Mouse (Mus musculus) embryonic fibroblast, embryonic 13.5 days (primary cell): ENCODE measurements around the gene Wfdc5. TPM values are rescaled to one million over a fixed set of nuclear protein-coding genes. Genes with fewer than 3 reads are reported as not detected.
"Not testable (repeated sequence)": the region's sequence is repeated elsewhere in the genome, so short reads cannot be mapped to it uniquely, and the experiment has no call there.

Experiments used
- H3K27ac ChIP-seq: 2 replicates; pipeline ENCODE4 v1.5.1; 2012; ENCODE audit warnings: low read length, control low read depth, inconsistent platforms; ENCODE audit not compliant: insufficient read depth
- H3K4me1 ChIP-seq: 2 replicates; pipeline ENCODE4 v1.6.1; 2011; ENCODE audit warnings: low read length; ENCODE audit not compliant: control insufficient read depth, insufficient read depth
- H3K4me3 ChIP-seq: 2 replicates; pipeline ENCODE4 v1.5.1; 2011; ENCODE audit warnings: mild to moderate bottlenecking, control low read depth, low read length; ENCODE audit not compliant: insufficient read depth
- CTCF ChIP-seq: IDR thresholded peaks from 2 replicates; pipeline ENCODE4 v1.5.1; 2011; ENCODE audit warnings: mild to moderate bottlenecking, control low read depth, low read length, moderate library complexity, borderline replicate concordance; ENCODE audit not compliant: insufficient read depth
- POLR2A ChIP-seq: IDR thresholded peaks from 2 replicates; pipeline ENCODE4 v1.6.1; 2011; ENCODE audit warnings: low read depth, mild to moderate bottlenecking, control low read depth, low read length, moderate library complexity
- polyA plus RNA-seq: library from polyadenylated mRNA; stranded (reverse); fragments of >200 nt; gene quantifications from 2 replicates; pipeline ENCODE4 v1.2.4, GENCODE M21; 2011; ENCODE audit warnings: low read depth; ENCODE audit not compliant: missing spikeins, insufficient read length

Gene Wfdc5
- not detected in 2 replicates for polyA plus RNA-seq

DNA sequence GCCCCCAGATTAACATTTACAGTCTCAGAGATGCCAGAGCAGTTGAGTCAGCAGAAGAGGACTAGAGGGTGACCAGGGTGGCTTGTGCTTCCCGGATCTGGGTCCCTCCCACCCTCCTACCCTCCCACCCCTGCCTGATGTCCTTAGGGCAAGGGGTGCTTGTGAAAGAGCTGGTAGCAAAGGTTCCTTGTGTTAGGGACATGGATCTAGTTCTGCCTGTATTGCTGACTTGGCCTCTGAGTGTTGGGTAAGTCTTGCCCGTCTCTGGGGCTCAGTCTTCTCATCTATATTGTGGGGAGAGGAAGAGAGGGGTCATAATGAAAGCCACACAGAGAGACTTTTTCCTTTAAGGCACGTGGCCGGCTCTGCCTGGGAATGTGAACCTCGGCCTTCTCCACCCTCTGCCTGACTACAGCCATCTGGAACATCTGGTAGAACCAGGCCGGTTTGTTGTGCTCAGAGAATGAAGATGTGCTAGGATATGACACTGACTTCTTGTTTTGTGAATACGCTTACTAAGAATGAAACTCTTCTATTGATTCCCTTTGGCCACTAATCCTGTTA lies at the start of gene Wfdc5:
TSS of gene Wfdc5 (minus strand) at position 51 of the 564 bp plus-strand sequence.
- H3K4me1 ChIP-seq: no peaks in the 10 kb centered on the region
- no peak for TF ChIP-seq POLR2A
- TF ChIP-seq CTCF: no peak
- no peak within 1 kb of the TSS for H3K4me3 ChIP-seq
- no peak within 1 kb of the TSS for H3K27ac ChIP-seq

DNA sequence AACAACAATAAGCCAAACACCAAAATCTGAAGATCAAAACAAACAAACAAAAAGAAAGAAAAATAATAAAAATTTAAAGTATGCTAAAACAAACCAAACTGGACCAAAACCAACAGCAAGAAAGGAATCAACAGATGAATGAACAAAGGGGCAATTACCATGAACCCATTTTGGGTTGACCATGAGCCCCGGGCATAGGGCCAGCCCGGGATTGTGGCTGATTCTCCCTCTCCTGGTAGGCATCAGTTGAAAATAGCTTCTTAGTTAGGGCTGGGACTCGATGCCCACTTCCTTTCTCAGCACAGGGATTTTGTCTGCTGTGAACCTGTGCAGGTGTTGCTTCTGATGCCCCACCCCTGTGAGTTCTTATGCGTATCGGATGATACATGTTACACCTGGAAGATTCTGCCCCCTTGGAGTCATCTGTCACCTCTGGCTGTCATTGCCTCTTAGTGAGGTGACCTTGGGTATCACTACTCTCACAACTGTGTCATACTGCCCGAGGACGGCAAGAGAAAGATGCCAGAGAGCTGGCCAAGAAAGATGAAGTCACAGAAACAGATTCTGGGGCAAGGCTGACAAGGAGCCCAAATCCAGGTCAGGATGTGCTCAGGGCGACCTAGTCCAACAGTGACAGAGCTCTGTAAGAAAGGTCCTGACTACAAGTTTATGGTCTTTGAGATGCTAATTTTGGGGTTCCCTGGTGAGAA lies 46.0 kb upstream of the Wfdc5 start:
- Histone ChIP-seq H3K27ac (no peak overlapping the region), H3K4me1 (no peaks in the 10 kb centered on the region), H3K4me3 (no peak overlapping the region)
- TF ChIP-seq CTCF: no peak
- TF ChIP-seq POLR2A: no peak

DNA sequence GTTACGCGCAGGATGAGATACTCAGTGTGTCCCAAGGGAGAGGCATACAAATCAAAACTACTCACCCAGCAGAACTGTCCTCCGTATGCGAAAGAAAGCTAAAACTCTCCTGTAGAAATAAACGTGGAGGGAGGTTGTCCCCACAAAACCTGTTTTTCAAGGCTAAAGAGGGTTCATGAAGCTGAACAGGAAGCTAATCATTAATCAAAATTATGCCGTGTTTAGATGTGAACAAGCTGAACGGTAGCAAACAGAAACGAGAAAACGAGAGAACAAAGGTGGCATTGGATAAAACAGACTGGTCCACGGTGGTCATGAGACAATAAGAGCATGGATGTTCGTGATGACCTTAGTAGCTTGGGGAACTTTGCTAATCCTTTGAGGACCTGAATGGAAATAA lies 39.0 kb upstream of the Wfdc5 start, which contains the start of gene Wfdc15b:
TSS of gene Wfdc15b (minus strand) at position 139 of the 400 bp plus-strand sequence.
- H3K4me1 ChIP-seq: no peaks in the 10 kb centered on the region
- H3K27ac ChIP-seq: no peak within 1 kb of the TSS
- no peak within 1 kb of the TSS for H3K4me3 ChIP-seq
- TF ChIP-seq POLR2A (no peak), CTCF (no peak)

- TF ChIP-seq POLR2A: no peak
- no peak for TF ChIP-seq CTCF
- Histone ChIP-seq H3K4me1 (no peaks in the 10 kb centered on the region), H3K27ac (no peak overlapping the region), H3K4me3 (no peak overlapping the region)
Measured at GRCm38 (mm10) chr2:164219295-164219694, 36.8 kb upstream of the Wfdc5 start.

DNA sequence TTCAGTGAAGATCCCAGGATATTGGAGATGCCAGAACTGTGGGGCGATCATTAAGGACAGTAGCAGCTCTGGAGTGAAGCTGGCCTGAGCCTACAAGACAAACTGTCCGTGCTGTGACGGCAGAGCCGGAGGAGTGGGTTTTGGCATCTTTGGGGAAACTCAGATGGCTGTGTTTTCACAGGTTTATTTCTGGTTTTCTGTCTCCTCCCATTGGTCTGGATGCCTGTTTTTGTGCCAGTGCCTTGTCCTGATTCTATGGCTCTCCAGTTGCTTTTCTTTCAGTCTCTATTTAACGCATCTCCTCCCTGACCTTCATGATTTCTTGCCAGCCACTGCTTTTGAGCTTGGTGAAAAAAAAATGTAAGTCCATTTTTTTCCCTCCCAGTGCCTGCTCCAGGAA lies 30.2 kb upstream of the Wfdc5 start:
- H3K27ac ChIP-seq: no peak overlapping the region
- H3K4me3 ChIP-seq: no peak overlapping the region
- no peaks in the 10 kb centered on the region for H3K4me1 ChIP-seq
- TF ChIP-seq CTCF: no peak
- no peak for TF ChIP-seq POLR2A

- TF ChIP-seq POLR2A (no peak), CTCF (no peak)
- H3K4me1 ChIP-seq: no peaks in the 10 kb centered on the region
- no peak overlapping the region for H3K4me3 ChIP-seq
- no peak overlapping the region for H3K27ac ChIP-seq
Measured at GRCm38 (mm10) chr2:164210892-164211291, 28.4 kb upstream of the Wfdc5 start.

DNA sequence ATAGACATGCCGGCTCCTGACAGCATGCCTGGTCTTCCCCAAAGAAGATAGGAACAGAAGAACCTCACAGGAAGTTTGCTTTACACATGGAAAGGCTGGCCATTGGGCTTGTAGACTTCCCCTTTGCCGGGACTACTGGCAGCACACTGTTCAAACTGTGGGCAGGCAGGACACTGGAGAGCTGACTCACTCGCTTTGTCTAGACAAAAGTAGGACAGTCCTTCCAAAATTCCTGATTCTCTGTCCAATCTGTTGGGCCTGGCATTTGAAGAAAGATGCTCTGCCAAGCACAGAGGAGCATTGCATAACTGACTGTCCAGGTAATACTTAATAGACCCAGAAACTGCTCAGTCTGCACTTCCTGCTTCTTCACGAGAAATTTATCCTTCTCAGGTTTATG lies 24.1 kb upstream of the Wfdc5 start:
- Histone ChIP-seq H3K27ac (no peak overlapping the region), H3K4me3 (no peak overlapping the region), H3K4me1 (no peaks in the 10 kb centered on the region)
- TF ChIP-seq CTCF (no peak), POLR2A (no peak)

DNA sequence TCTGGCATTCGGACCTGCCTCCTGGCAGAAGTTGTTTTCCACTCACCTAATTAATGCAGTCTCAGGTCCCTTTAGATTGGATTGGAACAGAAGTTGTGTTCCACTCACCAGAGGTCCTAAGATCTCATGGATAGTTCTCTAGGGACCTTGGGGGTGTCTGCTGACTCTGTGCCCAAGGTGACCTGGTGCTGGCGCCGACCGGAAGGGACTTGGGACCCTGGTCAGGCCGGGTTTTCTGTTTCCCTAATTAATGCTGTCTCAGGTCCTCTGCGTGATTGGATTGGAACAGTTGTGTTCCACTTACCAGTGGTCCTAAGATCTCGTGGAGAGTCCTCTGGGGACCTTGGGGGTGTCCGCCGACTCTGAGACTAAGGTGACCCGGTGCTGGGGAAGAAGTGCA lies 23.5 kb upstream of the Wfdc5 start:
- H3K4me3 ChIP-seq, H3K27ac ChIP-seq, H3K4me1 ChIP-seq: not testable (repeated sequence)

DNA sequence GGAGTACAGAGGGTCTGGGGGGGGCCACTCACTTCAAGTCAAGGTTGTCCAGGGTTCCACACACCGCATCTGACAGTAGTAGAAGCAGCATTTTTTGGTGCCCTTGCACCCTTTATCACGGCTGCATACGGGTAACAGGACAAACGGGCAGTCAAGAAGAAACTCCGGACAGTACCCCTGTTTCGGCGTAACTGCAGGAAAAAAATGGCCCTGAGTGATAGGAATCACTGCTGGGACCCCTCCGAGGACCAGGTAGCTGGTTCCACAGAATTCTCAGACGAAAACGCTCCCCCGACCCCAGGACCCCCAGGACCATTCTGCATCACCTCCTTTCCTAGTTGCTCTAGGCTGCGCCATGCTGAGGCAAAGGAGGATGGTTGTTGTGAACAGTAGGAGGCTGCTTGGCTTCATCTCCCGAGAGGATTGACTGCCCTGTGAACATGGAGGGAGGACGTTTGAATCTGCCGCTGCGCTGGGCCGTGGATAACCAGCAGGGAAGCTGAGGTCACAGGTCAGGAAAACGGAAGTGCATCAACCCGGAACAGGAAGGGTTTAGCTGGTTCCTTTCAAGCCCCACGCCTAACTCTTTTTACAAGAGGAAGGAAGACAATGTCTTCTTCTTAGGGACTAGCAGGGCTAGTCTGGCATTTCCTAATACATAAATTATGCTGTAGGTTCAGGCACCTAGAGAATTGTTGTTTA lies 17.2 kb upstream of the Wfdc5 start, which contains the start of gene Wfdc15a:
TSS of gene Wfdc15a (minus strand) at position 505 of the 702 bp plus-strand sequence.
- H3K4me3 ChIP-seq: no peak within 1 kb of the TSS
- TF ChIP-seq POLR2A (no peak), CTCF (no peak)
- no peaks in the 10 kb centered on the region for H3K4me1 ChIP-seq
- H3K27ac ChIP-seq: no peak within 1 kb of the TSS

- Histone ChIP-seq H3K27ac (no peak overlapping the region), H3K4me3 (no peak overlapping the region), H3K4me1 (no peaks in the 10 kb centered on the region)
- TF ChIP-seq POLR2A (no peak), CTCF (no peak)
Measured at GRCm38 (mm10) chr2:164196700-164196990, 14.1 kb upstream of the Wfdc5 start.
